Mouse (Mus musculus) hindbrain, postnatal 0 days (tissue): ENCODE measurements around the gene Nr2c1. TPM values are rescaled to one million over a fixed set of nuclear protein-coding genes. Genes with fewer than 3 reads are reported as not detected.

ENCODE experiments used
- ATAC-seq: fragments of 200-750 bp; cut with Nextera tagmentation; 2 replicates; pipeline ENCODE4 v1.8.0; 2017; ENCODE audit warnings: mild to moderate bottlenecking, moderate TSS enrichment, moderate library complexity
- DNase-seq: peaks from one replicate; pipeline ENCODE4 v3.0.0-alpha.2; 2015; ENCODE audit warnings: low spot score
- H3K27ac ChIP-seq: fragments of 300-500 bp; sonication (generic); 2 replicates; pipeline ENCODE4 v1.5.1; 2014; ENCODE audit warnings: mild to moderate bottlenecking
- H3K27me3 ChIP-seq: fragments of 300-500 bp; sonication (generic); 2 replicates; pipeline ENCODE4 v1.6.1; 2014; ENCODE audit warnings: low read length, mixed read lengths; ENCODE audit not compliant: insufficient read depth
- H3K36me3 ChIP-seq: fragments of 300-500 bp; sonication (generic); 2 replicates; pipeline ENCODE4 v1.6.1; 2014; ENCODE audit warnings: low read length, mixed read lengths; ENCODE audit not compliant: insufficient read depth
- H3K4me1 ChIP-seq: fragments of 300-500 bp; sonication (generic); 2 replicates; pipeline ENCODE4 v1.6.1; 2014; ENCODE audit warnings: antibody characterized with exemption, low read length, mixed read lengths; ENCODE audit not compliant: insufficient read depth
- H3K4me2 ChIP-seq: fragments of 300-500 bp; sonication (generic); 2 replicates; pipeline ENCODE4 v1.6.1; 2014; ENCODE audit warnings: low read depth, mild to moderate bottlenecking, low read length, moderate library complexity, mixed read lengths
- H3K4me3 ChIP-seq: fragments of 300-500 bp; sonication (generic); 2 replicates; pipeline ENCODE4 v1.5.1; 2014; ENCODE audit warnings: low read length
- H3K9ac ChIP-seq: fragments of 300-500 bp; sonication (generic); replicated peaks from 2 replicates; pipeline ENCODE4 v1.6.1; 2014; ENCODE audit warnings: mild to moderate bottlenecking, low read length, moderate library complexity, mixed read lengths
- H3K9me3 ChIP-seq: fragments of 300-500 bp; sonication (generic); 2 replicates; pipeline ENCODE4 v1.6.1; 2016; ENCODE audit warnings: low read length, mixed read lengths
- CTCF ChIP-seq: IDR thresholded peaks from 2 replicates; pipeline ENCODE4 v1.5.1; 2016; ENCODE audit warnings: antibody characterized with exemption, control low read depth, low read depth
- WGBS: fragments of 180-500 bp; shearing (Covaris S2); extraction: QIAGEN DNeasy Blood & Tissue Kit; methylation state at CpG from one replicate; pipeline ENCODE4 v1.1.7; 2014; 5-methylcytosine and 5-hydroxymethylcytosine counted together
- polyA plus RNA-seq: library from polyadenylated mRNA; unstranded; fragments of >200 nt; fragmentation: Nextera tagmentation; extraction: Ambion mirVana; gene quantifications from 2 replicates; pipeline ENCODE4 v1.2.1, GENCODE M21; 2015
- total RNA-seq: library from RNA; depleted of rRNA; stranded (reverse); fragments of >200 nt; gene quantifications from 2 replicates; pipeline ENCODE4 v1.2.3, GENCODE M21; 2014

Nr2c1 gene
- total and polyA plus RNA-seq, 2 experiments from 2014 or later, result 3.5 to 8.5 TPM

GRCm38 (mm10) chr10:94165426-94165825 is 17.6 kb downstream of the Nr2c1 start:
- TF ChIP-seq CTCF, result no peak
- Histone ChIP-seq H3K9me3 (peaks cover 4% of the 10 kb centered on the region; the same call in 1 of the 2 replicates), H3K27me3 (no peaks in the 10 kb centered on the region), H3K9ac (no peak overlapping the region), H3K36me3 (peaks cover 38% of the 10 kb centered on the region; the same call in 1 of the 2 replicates), H3K4me2 (no peak overlapping the region), H3K4me3 (no peak overlapping the region), H3K4me1 (no peaks in the 10 kb centered on the region), H3K27ac (no peak overlapping the region)
- ATAC-seq (no peak), DNase-seq (no peak)
- WGBS, result 89% methylated on average over 16 of the region's 16 CpGs

- H3K4me3 ChIP-seq, result no peak overlapping the region
- H3K4me2 ChIP-seq, result no peak overlapping the region
- H3K9ac ChIP-seq, result no peak overlapping the region
- H3K27ac ChIP-seq, result no peak overlapping the region
- no peak for ATAC-seq
- peaks cover 39% of the 10 kb centered on the region for H3K36me3 ChIP-seq
- peaks cover 4% of the 10 kb centered on the region; the same call in 1 of the 2 replicates for H3K9me3 ChIP-seq
- H3K4me1 ChIP-seq, result no peaks in the 10 kb centered on the region
- no peaks in the 10 kb centered on the region for H3K27me3 ChIP-seq
- peak; percentile 21 for DNase-seq
- no peak for TF ChIP-seq CTCF
- 46% methylated on average over 11 of the region's 11 CpGs for WGBS
Observed at GRCm38 (mm10) chr10:94167051-94167750, 19.4 kb downstream of the Nr2c1 start.

- Histone ChIP-seq H3K4me1 (no peaks in the 10 kb centered on the region), H3K27me3 (no peaks in the 10 kb centered on the region), H3K9ac (no peak overlapping the region), H3K9me3 (peaks cover 4% of the 10 kb centered on the region; the same call in 1 of the 2 replicates), H3K36me3 (peaks cover 47% of the 10 kb centered on the region), H3K4me2 (peak overlapping the region; percentile 36; the same call in 1 of the 2 replicates), H3K4me3 (no peak overlapping the region), H3K27ac (no peak overlapping the region)
- 31% methylated on average over 12 of the region's 12 CpGs for WGBS
- DNase-seq, result peak; percentile 43
- ATAC-seq, result no peak; the same call in 1 of the 2 replicates
- TF ChIP-seq CTCF, result no peak
Observed at GRCm38 (mm10) chr10:94171440-94172130, 23.8 kb downstream of the Nr2c1 start.

- H3K4me2 ChIP-seq, result peak overlapping the region; percentile 36; the same call in 1 of the 2 replicates
- TF ChIP-seq CTCF, result no peak
- no peaks in the 10 kb centered on the region for H3K27me3 ChIP-seq
- no peak overlapping the region for H3K27ac ChIP-seq
- peaks cover 4% of the 10 kb centered on the region; the same call in 1 of the 2 replicates for H3K9me3 ChIP-seq
- 41% methylated on average over 11 of the region's 11 CpGs for WGBS
- no peak for DNase-seq
- ATAC-seq, result no peak
- no peak overlapping the region for H3K9ac ChIP-seq
- H3K4me3 ChIP-seq, result no peak overlapping the region
- no peaks in the 10 kb centered on the region for H3K4me1 ChIP-seq
- peaks cover 47% of the 10 kb centered on the region for H3K36me3 ChIP-seq
Observed at GRCm38 (mm10) chr10:94172137-94172536, 24.3 kb downstream of the Nr2c1 start.

- no peak for ATAC-seq
- H3K36me3 ChIP-seq, result peaks cover 43% of the 10 kb centered on the region
- 16% methylated on average over 6 of the region's 6 CpGs for WGBS
Observed at GRCm38 (mm10) chr10:94172706-94173105, 24.9 kb downstream of the Nr2c1 start.

GRCm38 (mm10) chr10:94174652-94175051 is 26.8 kb downstream of the Nr2c1 start:
- ATAC-seq (no peak), DNase-seq (no peak)
- no peak for TF ChIP-seq CTCF
- Histone ChIP-seq H3K27ac (no peak overlapping the region), H3K4me1 (no peaks in the 10 kb centered on the region), H3K4me3 (no peak overlapping the region), H3K9ac (no peak overlapping the region), H3K9me3 (peaks cover 4% of the 10 kb centered on the region; the same call in 1 of the 2 replicates), H3K4me2 (no peak overlapping the region), H3K27me3 (no peaks in the 10 kb centered on the region), H3K36me3 (peaks cover 34% of the 10 kb centered on the region)
- WGBS, result 83% methylated on average over 7 of the region's 7 CpGs

More at GRCm38 (mm10) chr10:94172706-94173105, 24.9 kb downstream of the Nr2c1 start:
- no peak overlapping the region for H3K9ac ChIP-seq
- no peak for DNase-seq
- no peaks in the 10 kb centered on the region for H3K4me1 ChIP-seq
- no peak overlapping the region for H3K27ac ChIP-seq
- H3K27me3 ChIP-seq, result no peaks in the 10 kb centered on the region
- no peak overlapping the region for H3K4me3 ChIP-seq
- H3K9me3 ChIP-seq, result peaks cover 4% of the 10 kb centered on the region; the same call in 1 of the 2 replicates
- no peak overlapping the region for H3K4me2 ChIP-seq
- no peak for TF ChIP-seq CTCF

GRCm38 (mm10) chr10:94183199-94183598 is 35.4 kb downstream of the Nr2c1 start:
- no peak overlapping the region for H3K4me2 ChIP-seq
- no peaks in the 10 kb centered on the region for H3K4me1 ChIP-seq
- TF ChIP-seq CTCF, result no peak
- no peaks in the 10 kb centered on the region for H3K27me3 ChIP-seq
- H3K9ac ChIP-seq, result no peak overlapping the region
- peaks cover 10% of the 10 kb centered on the region; the same call in 1 of the 2 replicates for H3K36me3 ChIP-seq
- H3K9me3 ChIP-seq, result no peaks in the 10 kb centered on the region
- no peak overlapping the region for H3K4me3 ChIP-seq
- no peak for DNase-seq
- WGBS, result 45% methylated on average over 4 of the region's 4 CpGs
- ATAC-seq, result no peak
- H3K27ac ChIP-seq, result no peak overlapping the region
